Mouse (Mus musculus): ENCODE measurements around the gene Mgat4b.

- TF ChIP-seq CHD2 (IDR thresholded peaks at IDR 0.05; ENCODE audit: low read depth, low read length), result no peak
- TF ChIP-seq ZNF384 (IDR thresholded peaks at IDR 0.05; ENCODE audit: low read depth, low read length), result no peak
- no peak for TF ChIP-seq ZC3H11A (IDR thresholded peaks at IDR 0.05; ENCODE audit: borderline replicate concordance, low read depth, low read length)
These were observed 62.1 kb downstream of the Mgat4b start for GRCm38 (mm10) chr11:50272819-50273218.
